Mouse (Mus musculus): ENCODE data around the gene Zfp830.

Gene Zfp830

GRCm38 (mm10) chr11:82763742-82764437 is at the start of gene Zfp830, which contains the start of gene Cct6b:
TSS of gene Zfp830 (plus strand) at chr11:82764345.
TSS of gene Cct6b (minus strand) at chr11:82764321.
- DNase-seq (ENCODE audit: low spot score) = peak; percentile 75

GRCm38 (mm10) chr11:82719294-82719693 is 44.9 kb upstream of the Zfp830 start:
- DNase-seq (ENCODE audit: low spot score) = no peak

GRCm38 (mm10) chr11:82726862-82727261 is 37.3 kb upstream of the Zfp830 start:
- no peak for DNase-seq (ENCODE audit: low spot score)

GRCm38 (mm10) chr11:82734227-82734626 is 29.9 kb upstream of the Zfp830 start:
- DNase-seq (ENCODE audit: low spot score) = no peak

GRCm38 (mm10) chr11:82739006-82739405 is 25.1 kb upstream of the Zfp830 start:
- no peak for DNase-seq (ENCODE audit: low spot score)

- no peak for DNase-seq (ENCODE audit: low spot score)
Measured at GRCm38 (mm10) chr11:82746138-82746537, 18.0 kb upstream of the Zfp830 start.

- no peak for DNase-seq (ENCODE audit: low spot score)
Measured at GRCm38 (mm10) chr11:82746857-82747366, 17.2 kb upstream of the Zfp830 start.

- no peak for DNase-seq (ENCODE audit: low spot score)
Measured at GRCm38 (mm10) chr11:82752349-82753115, 11.6 kb upstream of the Zfp830 start.

- DNase-seq (ENCODE audit: low spot score) = no peak
Measured at GRCm38 (mm10) chr11:82755919-82756318, 8.2 kb upstream of the Zfp830 start.

- DNase-seq (ENCODE audit: low spot score) = no peak
Measured at GRCm38 (mm10) chr11:82762286-82762829, 1.8 kb upstream of the Zfp830 start.

GRCm38 (mm10) chr11:82763261-82763660 is 884 bp upstream of the Zfp830 start:
- DNase-seq (ENCODE audit: low spot score) = no peak

GRCm38 (mm10) chr11:82764438-82764924 is 336 bp downstream of the Zfp830 start:
- DNase-seq (ENCODE audit: low spot score) = no peak

- DNase-seq (ENCODE audit: low spot score) = no peak
Measured at GRCm38 (mm10) chr11:82780134-82780533, 16.0 kb downstream of the Zfp830 start.

- DNase-seq (ENCODE audit: low spot score) = peak; percentile 77
Measured at GRCm38 (mm10) chr11:82780983-82781903, 17.1 kb downstream of the Zfp830 start, which contains the start of gene Lig3. TSS of gene Lig3 (plus strand) at chr11:82781108.

GRCm38 (mm10) chr11:82782197-82782596 is 18.1 kb downstream of the Zfp830 start:
- DNase-seq (ENCODE audit: low spot score) = no peak

GRCm38 (mm10) chr11:82783453-82783852 is 19.3 kb downstream of the Zfp830 start:
- no peak for DNase-seq (ENCODE audit: low spot score)

GRCm38 (mm10) chr11:82806656-82807055 is 42.5 kb downstream of the Zfp830 start:
- DNase-seq (ENCODE audit: low spot score) = no peak

- no peak for DNase-seq (ENCODE audit: low spot score)
Measured at GRCm38 (mm10) chr11:82807370-82807769, 43.2 kb downstream of the Zfp830 start.

- no peak for DNase-seq (ENCODE audit: low spot score)
Measured at GRCm38 (mm10) chr11:82808485-82808884, 44.3 kb downstream of the Zfp830 start.
